Mouse (Mus musculus) v-Abl transformed pro-B cells (cell line): ENCODE measurements around the gene Hbb-bh1.
"Not testable (repeated sequence)": the region's sequence is repeated elsewhere in the genome, so short reads cannot be mapped to it uniquely, and the experiment has no call there.

Experiments used
- in situ Hi-C, 2 experiments: fragments of 400-800 bp; cut with MboI; formaldehyde crosslinking; loops; one replicate each; pipeline ENCODE4 v1.15.1; 2025; ENCODE audit not compliant: unreplicated experiment in 2 of 2

The Hbb-bh1 gene

GRCm38 (mm10) chr7:103843034-103843433, at the start of gene Hbb-bh1:
Gene Hbb-bh1 (minus strand): TSS chr7:103843164.
- in situ Hi-C loops, result no loop called here

- in situ Hi-C loops, result no loop called here
Observed at GRCm38 (mm10) chr7:103886152-103886551, 43.2 kb upstream of the Hbb-bh1 start, which contains the start of gene Olfr66. Gene Olfr66 (minus strand): TSS chr7:103886252.

GRCm38 (mm10) chr7:103877093-103877492, 34.1 kb upstream of the Hbb-bh1 start:
- in situ Hi-C loops, result loop anchor here in 1 of 2 experiments (10.0 kb wide), 1 partner anchor 318 kb away; the partner anchor contains the start of gene Olfr649

GRCm38 (mm10) chr7:103874451-103874850, 31.5 kb upstream of the Hbb-bh1 start:
- in situ Hi-C loops, result loop anchor here (5.0 to 10.0 kb wide), 4 partner anchors 72 to 320 kb away; partner anchors contain the start of genes Olfr243 (in 2 of the 2), Olfr649 (in 1 of the 2) and Olfr67 (in 1 of the 2)

- in situ Hi-C loops, result loop anchor here (5.0 to 10.0 kb wide), 4 partner anchors 71 to 322 kb away; partner anchors contain the start of genes Olfr243 (in 2 of the 2), Olfr649 (in 1 of the 2) and Olfr67 (in 1 of the 2)
Observed at GRCm38 (mm10) chr7:103873064-103873463, 30.1 kb upstream of the Hbb-bh1 start.

- in situ Hi-C loops, result loop anchor here (5.0 to 10.0 kb wide), 4 partner anchors 68 to 324 kb away; partner anchors contain the start of genes Olfr243 (in 2 of the 2), Olfr649 (in 1 of the 2) and Olfr67 (in 1 of the 2)
Observed at GRCm38 (mm10) chr7:103870667-103871066, 27.7 kb upstream of the Hbb-bh1 start.

GRCm38 (mm10) chr7:103865716-103866115, 22.8 kb upstream of the Hbb-bh1 start:
- in situ Hi-C loops, result no loop called here

- in situ Hi-C loops, result no loop called here
Observed at GRCm38 (mm10) chr7:103861531-103861930, 18.6 kb upstream of the Hbb-bh1 start.

GRCm38 (mm10) chr7:103860855-103861254, 17.9 kb upstream of the Hbb-bh1 start:
- in situ Hi-C loops, result no loop called here

GRCm38 (mm10) chr7:103859076-103859475, 16.1 kb upstream of the Hbb-bh1 start:
- in situ Hi-C loops, result no loop called here

- in situ Hi-C loops, result no loop called here
Observed at GRCm38 (mm10) chr7:103854669-103855068, 11.7 kb upstream of the Hbb-bh1 start.

GRCm38 (mm10) chr7:103853090-103853489, 10.1 kb upstream of the Hbb-bh1 start, which contains the start of gene Hbb-y:
Gene Hbb-y (minus strand): TSS chr7:103853216.
- in situ Hi-C loops, result no loop called here

- in situ Hi-C loops, result no loop called here
Observed at GRCm38 (mm10) chr7:103844525-103845325, 1.8 kb upstream of the Hbb-bh1 start.

- in situ Hi-C loops, result no loop called here
Observed at GRCm38 (mm10) chr7:103840268-103840667, 2.7 kb downstream of the Hbb-bh1 start, which contains the start of gene Hbb-bh2. Gene Hbb-bh2 (minus strand): TSS chr7:103840520.

GRCm38 (mm10) chr7:103827808-103828207, 15.2 kb downstream of the Hbb-bh1 start, which contains the start of gene Hbb-bs:
Gene Hbb-bs (minus strand): TSS chr7:103828096.
- in situ Hi-C loops, result no loop called here

- in situ Hi-C loops, result not testable (repeated sequence)
Observed at GRCm38 (mm10) chr7:103827139-103827538, 15.8 kb downstream of the Hbb-bh1 start.

GRCm38 (mm10) chr7:103826255-103826887, 16.6 kb downstream of the Hbb-bh1 start:
- in situ Hi-C loops, result no loop called here

- in situ Hi-C loops, result no loop called here
Observed at GRCm38 (mm10) chr7:103825536-103826254, 17.3 kb downstream of the Hbb-bh1 start.

- in situ Hi-C loops, result no loop called here
Observed at GRCm38 (mm10) chr7:103824597-103824996, 18.4 kb downstream of the Hbb-bh1 start.

GRCm38 (mm10) chr7:103815085-103815484, 27.9 kb downstream of the Hbb-bh1 start:
- in situ Hi-C loops, result not testable (repeated sequence)
